Mouse (Mus musculus) ES-E14 (cell line): ENCODE results near the gene Tnnt3. TPM values are rescaled to one million over a fixed set of nuclear protein-coding genes. Genes with fewer than 3 reads are reported as not detected.

Experiments
- DNase-seq: peaks from one replicate; pipeline ENCODE4 v3.0.0-alpha.2; 2013; ENCODE audit warnings: low read depth, low spot score
- H3K27ac ChIP-seq: 2 replicates; pipeline ENCODE4 v1.5.1; 2012; ENCODE audit warnings: low read depth, mild to moderate bottlenecking, low read length, moderate library complexity, mixed read lengths; ENCODE audit not compliant: poor library complexity, insufficient read depth, severe bottlenecking
- H3K36me3 ChIP-seq: 2 replicates; pipeline ENCODE4 v1.6.1; 2012; ENCODE audit warnings: mild to moderate bottlenecking, low read length, moderate library complexity, mixed read lengths; ENCODE audit not compliant: control insufficient read depth, poor library complexity, insufficient read depth, severe bottlenecking
- H3K4me1 ChIP-seq, 2 experiments: fragments of 150-350 bp in 1 of 2; sonication (generic) in 1 of 2; 2 replicates each; pipeline ENCODE4 v1.6.1; 2012; ENCODE audit warnings: low read length in 2 of 2, mild to moderate bottlenecking in 1 of 2, mixed read lengths in 1 of 2; ENCODE audit not compliant: control insufficient read depth in 2 of 2, insufficient read depth in 2 of 2, poor library complexity in 1 of 2
- H3K4me3 ChIP-seq, 2 experiments: fragments of 150-350 bp in 1 of 2; sonication (generic) in 1 of 2; 2 replicates each; pipeline ENCODE4 v1.5.1; 2012; ENCODE audit warnings: low read length in 2 of 2, low read depth in 1 of 2, mild to moderate bottlenecking in 1 of 2, mixed read lengths in 1 of 2; ENCODE audit not compliant: insufficient read depth in 1 of 2, poor library complexity in 1 of 2, severe bottlenecking in 1 of 2
- H3K9ac ChIP-seq: 2 replicates; pipeline ENCODE4 v1.6.1; 2012; ENCODE audit warnings: low read depth, mild to moderate bottlenecking, low read length, mixed read lengths; ENCODE audit not compliant: poor library complexity, insufficient read depth, severe bottlenecking
- H3K9me3 ChIP-seq: fragments of 150-350 bp; sonication (generic); 2 replicates; pipeline ENCODE4 v1.6.1; 2012; ENCODE audit warnings: low read depth, mild to moderate bottlenecking, low read length; ENCODE audit not compliant: control insufficient read depth, insufficient read depth
- CHD2 ChIP-seq: IDR thresholded peaks from 2 replicates; pipeline ENCODE4 v1.6.1; 2014; ENCODE audit warnings: mild to moderate bottlenecking, low read depth, low read length, inconsistent platforms
- HCFC1 ChIP-seq: IDR thresholded peaks from 2 replicates; pipeline ENCODE4 v1.6.1; 2012; ENCODE audit warnings: low read length, inconsistent platforms, borderline replicate concordance; ENCODE audit not compliant: insufficient read depth
- MAFK ChIP-seq: IDR thresholded peaks from 2 replicates; pipeline ENCODE4 v1.6.1; 2014; ENCODE audit warnings: mild to moderate bottlenecking, low read depth, low read length, inconsistent platforms; ENCODE audit not compliant: insufficient read depth
- ZC3H11A ChIP-seq: IDR thresholded peaks from 2 replicates; pipeline ENCODE4 v1.6.1; 2012; ENCODE audit warnings: low read depth, mild to moderate bottlenecking, inconsistent platforms, low read length, borderline replicate concordance
- ZNF384 ChIP-seq: IDR thresholded peaks from 2 replicates; pipeline ENCODE4 v1.6.1; 2012; ENCODE audit warnings: low read depth, low read length, inconsistent platforms
- in situ Hi-C, 2 experiments: fragments of 600-800 bp; cut with MboI; formaldehyde crosslinking; loops; one replicate each; pipeline ENCODE4 v1.15.1; 2025; ENCODE audit warnings: low sequenced_read_pairs in 2 of 2, inconsistent platforms in 1 of 2; ENCODE audit not compliant: unreplicated experiment in 2 of 2
- total RNA-seq: library from RNA; depleted of rRNA; stranded (reverse); fragments of 300-350 nt; gene quantifications from 2 replicates; pipeline ENCODE4 v1.2.3, GENCODE M21; 2012

Tnnt3 gene
- total RNA-seq, 1 experiment: 6.4 TPM

GRCm38 (mm10) chr7:142553417-142554335 is 55.0 kb downstream of the Tnnt3 start:
- in situ Hi-C loops: no loop called here
- DNase-seq: no peak
- H3K9ac ChIP-seq: no peak overlapping the region
- no peaks in the 10 kb centered on the region for H3K9me3 ChIP-seq
- no peaks in the 10 kb centered on the region for H3K36me3 ChIP-seq
- H3K4me3 ChIP-seq: no peak overlapping the region
- peaks cover 2 to 7% of the 10 kb centered on the region in 2 experiments; a peak in 2 of 4 replicates for H3K4me1 ChIP-seq
- no peak overlapping the region for H3K27ac ChIP-seq
- TF ChIP-seq ZNF384: no peak

- no peak for DNase-seq
- no peak overlapping the region for H3K27ac ChIP-seq
- H3K36me3 ChIP-seq: no peaks in the 10 kb centered on the region
- in situ Hi-C loops: no loop called here
- H3K4me1 ChIP-seq: peaks cover 2 to 7% of the 10 kb centered on the region in 2 experiments; a peak in 2 of 4 replicates
- H3K4me3 ChIP-seq: no peak overlapping the region
- H3K9ac ChIP-seq: no peak overlapping the region
- TF ChIP-seq ZC3H11A (no peak), MAFK (no peak), ZNF384 (no peak), CHD2 (no peak), HCFC1 (no peak)
- H3K9me3 ChIP-seq: no peaks in the 10 kb centered on the region
Measured at GRCm38 (mm10) chr7:142554625-142555024, 56.0 kb downstream of the Tnnt3 start.

GRCm38 (mm10) chr7:142555366-142556088 is 56.9 kb downstream of the Tnnt3 start:
- Histone ChIP-seq H3K4me3 (no peak overlapping the region), H3K36me3 (no peaks in the 10 kb centered on the region), H3K9me3 (no peaks in the 10 kb centered on the region), H3K9ac (no peak overlapping the region), H3K27ac (no peak overlapping the region), H3K4me1 (peaks cover 2 to 7% of the 10 kb centered on the region in 2 experiments; a peak in 2 of 4 replicates)
- in situ Hi-C loops: no loop called here
- TF ChIP-seq ZNF384 (no peak), ZC3H11A (no peak), HCFC1 (no peak), MAFK (no peak), CHD2 (no peak)
- no peak for DNase-seq

- no peak for DNase-seq
- no peak for TF ChIP-seq CHD2
- TF ChIP-seq MAFK: no peak
- TF ChIP-seq HCFC1: no peak
- TF ChIP-seq ZNF384: no peak
- no peak for TF ChIP-seq ZC3H11A
- Histone ChIP-seq H3K27ac (no peak overlapping the region), H3K9me3 (no peaks in the 10 kb centered on the region), H3K36me3 (no peaks in the 10 kb centered on the region), H3K4me3 (no peak overlapping the region), H3K4me1 (peaks cover 2 to 7% of the 10 kb centered on the region in 2 experiments; a peak in 2 of 4 replicates), H3K9ac (no peak overlapping the region)
- in situ Hi-C loops: no loop called here
Measured at GRCm38 (mm10) chr7:142556089-142556476, 57.4 kb downstream of the Tnnt3 start.
